Mouse (Mus musculus) bone marrow, adult 2 months (tissue): Measurements from ENCODE around the gene Donson. TPM values are rescaled to one million over a fixed set of nuclear protein-coding genes. Genes with fewer than 3 reads are reported as not detected.

ENCODE experiments used
- H3K27ac ChIP-seq: fragments of 200-500 bp; 2 replicates; pipeline ENCODE4 v1.5.1; 2012; ENCODE audit warnings: low read depth, mild to moderate bottlenecking, control low read depth, inconsistent platforms, low read length; ENCODE audit not compliant: control insufficient read depth, poor library complexity, insufficient read depth
- H3K4me1 ChIP-seq: fragments of 200-500 bp; 2 replicates; pipeline ENCODE4 v1.6.1; 2011; ENCODE audit warnings: low read length; ENCODE audit not compliant: control insufficient read depth, insufficient read depth
- H3K4me3 ChIP-seq: fragments of 200-500 bp; replicated peaks from 2 replicates; pipeline ENCODE3; 2011; ENCODE audit warnings: mild to moderate bottlenecking, low read depth, low read length, control low read depth; ENCODE audit not compliant: control insufficient read depth
- CTCF ChIP-seq: fragments of 200-500 bp; IDR thresholded peaks from 2 replicates; pipeline ENCODE4 v1.5.1; 2011; ENCODE audit warnings: low read length, control low read depth; ENCODE audit not compliant: control insufficient read depth, insufficient read depth
- POLR2A ChIP-seq: fragments of 200-500 bp; IDR thresholded peaks from 2 replicates; pipeline ENCODE4 v1.6.1; 2011; ENCODE audit warnings: low read depth, mild to moderate bottlenecking, control low read depth, low read length, borderline replicate concordance; ENCODE audit not compliant: control insufficient read depth
- WGBS: fragments of 180-500 bp; shearing (Covaris S2); methylation state at CpG from one replicate; pipeline ENCODE4 v1.1.7; 2018; 5-methylcytosine and 5-hydroxymethylcytosine counted together
- polyA plus RNA-seq: library from polyadenylated mRNA; stranded (reverse); fragments of >200 nt; gene quantifications from 2 replicates; pipeline ENCODE4 v1.2.4, GENCODE M21; 2011; ENCODE audit warnings: low replicate concordance; ENCODE audit not compliant: missing spikeins, insufficient read depth, insufficient read length

Gene Donson
- 15.2 and 18.0 TPM in 2 replicates for polyA plus RNA-seq

- WGBS, result under 1% methylated on average over 71 of the region's 71 CpGs
- Histone ChIP-seq H3K4me3 (peak within 1 kb of the TSS; percentile 95), H3K4me1 (peaks cover 3% of the 10 kb centered on the region; the same call in 1 of the 2 replicates), H3K27ac (peak within 1 kb of the TSS; percentile 94)
- TF ChIP-seq CTCF (no peak), POLR2A (peak; percentile 85; the same call in 1 of the 2 replicates)
These were observed at the start of gene Donson for GRCm38 (mm10) chr16:91688619-91689334. TSS of gene Donson (minus strand) at chr16:91688770.

DNA sequence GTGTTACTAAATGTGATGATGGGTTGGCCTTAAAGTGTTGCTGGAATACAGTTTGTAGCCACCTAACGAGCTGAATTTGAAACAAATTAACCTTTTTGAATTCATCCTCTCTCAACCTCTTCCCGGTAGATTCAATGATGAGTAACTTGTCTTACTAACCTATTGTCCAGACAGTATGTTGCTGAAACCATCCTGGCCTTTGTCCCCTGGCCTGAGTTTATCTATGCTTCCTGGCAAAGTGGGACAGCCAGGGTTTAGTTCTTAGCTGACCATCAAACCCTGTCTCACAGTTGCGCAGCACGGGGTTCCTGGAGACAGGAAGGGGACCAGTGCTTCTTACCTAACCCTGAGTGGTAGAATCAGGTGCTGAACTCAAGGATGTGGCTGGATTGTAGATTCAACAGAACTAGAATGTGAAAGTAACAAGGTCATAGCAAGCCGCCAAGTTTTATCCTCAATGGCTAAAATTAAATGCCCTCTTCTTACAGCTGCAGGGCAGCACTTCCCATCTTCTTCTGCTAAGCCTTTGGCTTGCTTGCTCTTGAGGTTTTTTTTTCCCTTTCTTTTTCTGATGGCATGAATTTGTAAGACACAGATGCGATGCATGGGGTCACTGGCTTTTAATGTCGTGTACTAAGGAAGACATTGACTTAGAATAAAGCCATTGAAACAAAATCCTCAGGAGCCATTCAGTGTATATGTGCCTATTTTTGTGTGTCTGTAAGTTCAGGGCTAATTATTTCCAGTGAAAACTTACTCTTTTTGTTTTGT lies 47.7 kb upstream of the Donson start:
- TF ChIP-seq POLR2A (no peak), CTCF (no peak)
- WGBS, result 52% methylated on average over 7 of the region's 7 CpGs
- Histone ChIP-seq H3K4me3 (no peak overlapping the region), H3K27ac (no peak overlapping the region), H3K4me1 (no peaks in the 10 kb centered on the region; the same call in 1 of the 2 replicates)

DNA sequence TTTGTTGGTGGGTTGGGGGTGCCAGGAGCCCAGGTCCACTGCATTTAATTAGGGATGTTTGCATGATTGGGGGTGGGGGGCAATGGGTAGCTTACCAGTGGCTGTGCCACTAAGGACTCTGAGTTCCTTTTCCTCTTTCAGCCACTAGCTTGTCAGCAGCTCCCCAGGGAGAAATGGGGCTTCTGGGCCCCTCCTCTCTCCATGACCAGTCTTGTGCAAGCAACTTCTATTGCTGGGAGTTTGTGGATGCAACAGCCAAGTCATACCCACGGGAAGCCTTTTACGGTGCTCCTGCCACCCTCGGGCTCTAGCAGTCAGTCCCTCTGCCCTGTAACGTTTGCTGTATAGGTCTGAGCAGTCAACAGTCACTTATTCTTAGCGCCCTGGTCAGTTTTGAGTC lies 46.2 kb upstream of the Donson start:
- Histone ChIP-seq H3K4me1 (no peaks in the 10 kb centered on the region), H3K27ac (no peak overlapping the region), H3K4me3 (no peak overlapping the region)
- WGBS, result 25% methylated on average over 5 of the region's 5 CpGs
- TF ChIP-seq CTCF (no peak), POLR2A (no peak)

GRCm38 (mm10) chr16:91732816-91733215 lies 44.2 kb upstream of the Donson start:
- 15% methylated on average over 2 of the region's 2 CpGs for WGBS
- no peaks in the 10 kb centered on the region for H3K4me1 ChIP-seq
- H3K27ac ChIP-seq, result no peak overlapping the region
- H3K4me3 ChIP-seq, result no peak overlapping the region
- TF ChIP-seq POLR2A (no peak), CTCF (no peak)

DNA sequence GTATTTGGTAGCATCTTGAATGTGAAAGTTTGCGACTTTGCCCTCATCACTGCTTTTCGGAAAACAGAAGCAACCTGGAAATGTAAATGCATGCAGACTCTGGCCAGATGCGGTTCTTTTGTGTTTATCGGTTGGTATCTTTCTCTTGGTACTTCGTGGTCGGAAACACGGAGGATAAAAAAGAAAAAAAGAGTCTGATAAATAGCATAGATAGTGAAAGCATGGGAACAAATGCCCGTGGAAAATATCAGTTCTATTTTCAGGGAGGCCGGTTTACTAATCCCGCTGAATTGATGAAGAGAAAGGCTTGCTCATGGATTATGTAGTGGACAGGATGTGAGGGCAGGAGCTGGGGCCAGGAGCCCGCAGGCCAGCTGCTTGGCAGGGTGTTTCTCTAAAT lies 41.9 kb upstream of the Donson start:
- Histone ChIP-seq H3K27ac (no peak overlapping the region), H3K4me1 (peaks cover 2% of the 10 kb centered on the region), H3K4me3 (no peak overlapping the region)
- 5% methylated on average over 11 of the region's 11 CpGs for WGBS
- TF ChIP-seq POLR2A, result no peak
- no peak for TF ChIP-seq CTCF

- TF ChIP-seq POLR2A (no peak), CTCF (no peak)
- H3K4me3 ChIP-seq, result peak overlapping the region; percentile 81
- H3K4me1 ChIP-seq, result peaks cover 2% of the 10 kb centered on the region
- under 1% methylated on average over 39 of the region's 44 CpGs for WGBS
- H3K27ac ChIP-seq, result no peak overlapping the region; the same call in 1 of the 2 replicates
These were observed 41.4 kb upstream of the Donson start for GRCm38 (mm10) chr16:91729821-91730441.

DNA sequence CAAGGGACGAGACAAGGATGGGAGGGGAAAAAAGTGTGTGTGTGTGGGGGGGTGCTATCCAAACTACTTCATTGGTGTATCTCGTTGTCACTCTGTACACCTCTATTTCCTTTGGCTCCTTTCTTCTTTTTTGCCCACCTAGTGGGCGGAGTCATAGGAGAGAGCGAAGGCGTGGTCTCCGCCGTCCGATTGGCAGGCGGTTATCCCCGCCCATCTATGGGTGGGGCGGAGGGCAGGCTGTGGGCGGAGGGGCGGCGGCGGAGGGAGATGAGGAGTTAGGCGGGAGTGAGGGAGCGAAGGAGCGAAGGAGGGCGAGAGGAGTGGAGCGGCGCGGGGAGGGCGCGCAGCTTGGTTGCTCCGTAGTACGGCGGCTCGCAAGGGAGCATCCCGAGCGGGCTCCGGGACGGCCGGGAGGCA lies 40.5 kb upstream of the Donson start, which contains the start of gene Itsn1:
Gene Itsn1 (plus strand): TSS at position 216 of the 417 bp plus-strand sequence.
- TF ChIP-seq POLR2A (peak; percentile 74; the same call in 1 of the 2 replicates), CTCF (no peak)
- peak within 1 kb of the TSS; percentile 81 for H3K4me3 ChIP-seq
- 0% methylated on average over 33 of the region's 33 CpGs for WGBS
- peak within 1 kb of the TSS; percentile 79 for H3K27ac ChIP-seq
- H3K4me1 ChIP-seq, result peaks cover 2% of the 10 kb centered on the region
